Mouse (Mus musculus): ENCODE measurements around the gene 1700024P04Rik. TPM values are rescaled to one million over a fixed set of nuclear protein-coding genes. Genes with fewer than 3 reads are reported as not detected.

The 1700024P04Rik gene
- not detected for polyA plus RNA-seq (2015; fragmentation: Illumina TruSeq; extraction: RNeasy Lipid Tissue Mini Kit (QIAGEN cat#74804); ENCODE audit: insufficient read depth, low replicate concordance)

GRCm38 (mm10) chr13:98984465-98984864, at the start of gene 1700024P04Rik:
Gene 1700024P04Rik, minus strand, starts transcription at chr13:98984565.

Other genes starting within 250 kb of the 1700024P04Rik start
- 89.4 TPM for gene Fcho2, start 169.1 kb downstream of the 1700024P04Rik start, polyA plus RNA-seq (2015; fragmentation: Illumina TruSeq; extraction: RNeasy Lipid Tissue Mini Kit (QIAGEN cat#74804); ENCODE audit: insufficient read depth, low replicate concordance)
- 78.0 TPM for gene Tnpo1, start 58.2 kb downstream of the 1700024P04Rik start, polyA plus RNA-seq (2015; fragmentation: Illumina TruSeq; extraction: RNeasy Lipid Tissue Mini Kit (QIAGEN cat#74804); ENCODE audit: insufficient read depth, low replicate concordance)
- gene Zfp366, start 200.3 kb upstream of the 1700024P04Rik start, polyA plus RNA-seq (2015; fragmentation: Illumina TruSeq; extraction: RNeasy Lipid Tissue Mini Kit (QIAGEN cat#74804); ENCODE audit: insufficient read depth, low replicate concordance), result 18.4 TPM

All from spleen, adult 10 weeks (tissue).